ENCODE assay signal across 29 mouse cellular contexts in the genomic region with DNA sequence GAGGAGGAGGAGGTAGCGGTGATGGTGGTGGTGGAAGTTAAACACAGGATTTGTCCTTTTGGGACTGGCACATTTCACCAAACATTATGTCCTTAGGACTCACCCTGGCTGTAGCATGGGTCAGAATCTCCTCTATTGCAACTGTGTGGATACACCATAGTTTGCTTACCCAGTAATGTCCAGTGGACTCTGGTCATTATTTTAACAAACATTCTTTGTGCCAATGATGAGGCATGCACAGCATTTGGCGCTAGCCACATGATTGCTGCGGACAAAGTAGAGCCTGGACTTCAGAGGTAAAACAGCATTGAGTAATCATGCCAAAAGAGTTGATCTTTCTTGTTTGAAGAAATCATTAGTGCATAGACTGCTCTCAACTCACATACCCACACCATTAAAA. TPM values are rescaled to one million over a fixed set of nuclear protein-coding genes. Genes with fewer than 3 reads are reported as not detected.
"Had no signal": no experiment of that assay in that cellular context is flagged by ENCODE, and none has a peak within 500 bp of the region (broad histone marks: within the 10 kb centered on the region; RNA-seq: fewer than 3 reads in every experiment).

No protein-coding gene starts in this region.

- H3K4me3 ChIP-seq: layer of hippocampus, adult 2 months; limb, embryonic 10.5 days; limb, embryonic 13.5 days; liver, embryonic 13.5 days had no signal

- H3K27me3 ChIP-seq: limb, embryonic 13.5 days; liver, embryonic 13.5 days had no signal

- ATAC-seq: intestine, postnatal 0 days had no signal

- DNase-seq: layer of hippocampus, adult 9-11 months; liver, embryonic 13.5 days; lung, adult 2 months; lung, postnatal 14 days; lung, postnatal 4 days; midbrain, embryonic 14.5 days; thymus, adult 18-20 months; thymus, postnatal 36 days had no signal

- H3K36me3 ChIP-seq: limb, embryonic 10.5 days; limb, embryonic 13.5 days; liver, embryonic 13.5 days had no signal

- H3K9me3 ChIP-seq: limb, embryonic 10.5 days; limb, embryonic 13.5 days; liver, embryonic 13.5 days had no signal

- H3K9ac ChIP-seq: limb, embryonic 13.5 days; liver, embryonic 13.5 days had no signal

- H3K4me2 ChIP-seq: limb, embryonic 13.5 days; liver, embryonic 13.5 days; midbrain, embryonic 11.5 days had no signal

- H3K27ac ChIP-seq: layer of hippocampus, adult 2 months; limb, embryonic 10.5 days; limb, embryonic 13.5 days; liver, embryonic 13.5 days had no signal

- H3K4me1 ChIP-seq: limb, embryonic 13.5 days; liver, embryonic 13.5 days had no signal

RNA-seq across cellular contexts. Expression of a gene that starts 17.3 kb away (rescaled TPM):
- total RNA-seq: layer of hippocampus, adult 2 months; layer of hippocampus, postnatal 25 days; left cerebral cortex, adult 18-20 months; left cerebral cortex, postnatal 25 days; megakaryocyte progenitor cell, adult 5-6 weeks; megakaryocyte-erythroid progenitor cell, adult 5-6 weeks; midbrain, postnatal 0 days had no signal
- polyA plus RNA-seq: intestine, embryonic 14.5 days; intestine, postnatal 0 days; large intestine, adult 2 months; limb, embryonic 10.5 days; limb, embryonic 13.5 days; liver, embryonic 13.5 days; lung, adult 2 months; lung, embryonic 16.5 days; midbrain, embryonic 11.5 days; midbrain, embryonic 14.5 days; midbrain, postnatal 0 days; neural tube, embryonic 11.5 days; neural tube, embryonic 14.5 days; small intestine, adult 2 months; spleen, adult 2 months; stomach, embryonic 16.5 days; urinary bladder, adult 2 months had no signal

RNA-seq across cellular contexts. Expression of a gene that starts 59.0 kb away (rescaled TPM):
- total RNA-seq: layer of hippocampus, adult 2 months; layer of hippocampus, postnatal 25 days; left cerebral cortex, adult 18-20 months; left cerebral cortex, postnatal 25 days; megakaryocyte progenitor cell, adult 5-6 weeks; megakaryocyte-erythroid progenitor cell, adult 5-6 weeks; midbrain, postnatal 0 days had no signal
- polyA plus RNA-seq: intestine, embryonic 14.5 days; large intestine, adult 2 months; limb, embryonic 10.5 days; limb, embryonic 13.5 days; liver, embryonic 13.5 days; lung, adult 2 months; lung, embryonic 16.5 days; midbrain, embryonic 11.5 days; midbrain, embryonic 14.5 days; neural tube, embryonic 11.5 days; neural tube, embryonic 14.5 days; small intestine, adult 2 months; spleen, adult 2 months; stomach, embryonic 16.5 days; testis, adult 2 months; urinary bladder, adult 2 months had no signal
